Mouse (Mus musculus) splenic B cell, adult 2 months (primary cell): Measurements from ENCODE around the gene Dok5.

ENCODE experiments used
- DNase-seq: peaks from one replicate; pipeline ENCODE4 v3.0.0-alpha.2; 2011; ENCODE audit warnings: low read depth, low spot score
- H3K27me3 ChIP-seq: 2 replicates; pipeline ENCODE4 v1.6.1; 2012; ENCODE audit warnings: mild to moderate bottlenecking, low read length, moderate library complexity, mixed read lengths; ENCODE audit not compliant: control insufficient read depth, poor library complexity, insufficient read depth, severe bottlenecking
- H3K36me3 ChIP-seq: 2 replicates; pipeline ENCODE4 v1.6.1; 2012; ENCODE audit warnings: mild to moderate bottlenecking, low read length, moderate library complexity, mixed read lengths; ENCODE audit not compliant: control insufficient read depth, poor library complexity, insufficient read depth, severe bottlenecking

Dok5 gene

DNA sequence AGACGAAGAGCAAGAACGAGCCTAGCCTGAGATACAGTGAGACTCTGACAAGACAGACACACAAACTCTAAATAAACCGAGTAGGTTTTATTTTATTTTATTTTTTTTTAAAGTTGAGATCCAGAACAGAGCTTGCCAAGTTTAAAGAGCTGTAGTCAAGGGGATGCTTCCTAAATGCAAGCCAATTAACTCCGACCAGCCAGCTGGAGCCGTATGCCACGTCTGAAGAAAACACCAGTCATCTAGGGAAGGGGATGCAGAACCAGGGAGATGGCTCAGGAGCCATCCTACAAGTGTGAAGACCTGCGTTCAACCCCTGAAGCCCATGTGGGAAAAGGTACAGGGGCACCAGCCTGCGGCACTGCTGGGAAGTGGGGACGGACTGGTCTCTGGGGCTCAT, 2.7 kb upstream of the Dok5 start:
- Histone ChIP-seq H3K36me3 (no peaks in the 10 kb centered on the region), H3K27me3 (no peaks in the 10 kb centered on the region)
- DNase-seq = no peak

GRCm38 (mm10) chr2:170729661-170730060, 1.9 kb upstream of the Dok5 start:
- no peaks in the 10 kb centered on the region for H3K36me3 ChIP-seq
- no peaks in the 10 kb centered on the region for H3K27me3 ChIP-seq
- DNase-seq = no peak

DNA sequence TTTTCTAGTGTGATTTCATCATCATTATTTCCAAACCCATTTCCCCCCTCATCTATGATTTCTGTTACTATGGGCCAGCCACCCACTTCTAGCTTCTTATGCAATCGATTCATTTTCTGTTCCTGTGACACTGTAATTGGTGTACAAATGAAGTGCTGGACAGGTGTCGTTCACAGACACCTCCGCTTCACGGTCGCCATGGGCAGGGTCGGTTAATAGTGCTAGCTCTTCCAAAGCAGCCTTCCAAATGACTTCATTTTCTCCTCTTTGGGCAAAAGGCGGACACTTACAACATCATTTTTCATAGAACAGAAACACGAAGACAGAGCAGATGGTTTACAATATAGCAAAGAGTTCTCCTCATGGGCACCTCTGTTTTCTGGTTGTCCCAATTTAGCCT, 1.5 kb upstream of the Dok5 start:
- DNase-seq = no peak
- Histone ChIP-seq H3K27me3 (no peaks in the 10 kb centered on the region), H3K36me3 (no peaks in the 10 kb centered on the region)

DNA sequence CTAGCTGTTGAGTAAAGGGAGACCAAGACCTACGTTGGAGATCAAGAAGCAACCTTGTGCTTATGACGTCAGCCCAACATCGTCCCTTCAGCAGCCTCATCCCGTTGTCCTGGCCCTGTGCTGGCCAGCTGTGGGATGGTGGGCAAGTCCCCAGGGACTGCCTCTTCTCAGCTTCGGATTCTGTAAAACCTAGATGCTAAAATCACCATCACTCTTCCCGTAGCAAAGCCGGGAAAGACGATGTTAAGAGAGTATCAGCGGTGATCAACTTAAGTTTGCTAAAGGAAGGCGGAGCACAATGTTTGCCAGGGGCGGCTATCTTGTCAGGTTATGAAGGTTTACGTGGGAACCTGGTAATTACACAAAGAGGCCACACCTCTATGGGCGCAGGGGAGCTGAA, 826 bp upstream of the Dok5 start:
- Histone ChIP-seq H3K36me3 (no peaks in the 10 kb centered on the region), H3K27me3 (no peaks in the 10 kb centered on the region)
- DNase-seq = no peak

GRCm38 (mm10) chr2:170731205-170731604, 402 bp upstream of the Dok5 start:
- no peak for DNase-seq
- Histone ChIP-seq H3K27me3 (no peaks in the 10 kb centered on the region), H3K36me3 (no peaks in the 10 kb centered on the region)

DNA sequence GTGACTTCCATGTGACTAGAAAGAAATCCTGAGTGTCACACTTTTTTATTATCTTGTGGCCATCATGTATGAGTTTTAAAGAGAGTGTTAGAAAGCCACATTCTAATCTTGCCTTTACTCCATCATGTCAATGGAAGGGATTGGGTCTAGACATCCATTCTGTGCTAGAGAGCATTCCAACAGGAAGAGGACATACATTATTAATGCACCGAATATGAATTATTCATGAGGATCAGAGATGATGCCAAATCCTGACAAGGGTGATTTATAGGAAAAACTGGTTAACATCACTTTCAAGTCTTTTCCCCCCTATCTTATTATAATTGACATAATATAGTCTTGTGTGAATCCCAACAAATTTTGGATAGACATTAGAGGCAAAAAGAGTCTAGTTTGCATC, 2.1 kb downstream of the Dok5 start:
- H3K27me3 ChIP-seq = no peaks in the 10 kb centered on the region
- no peak for DNase-seq
- no peaks in the 10 kb centered on the region for H3K36me3 ChIP-seq

DNA sequence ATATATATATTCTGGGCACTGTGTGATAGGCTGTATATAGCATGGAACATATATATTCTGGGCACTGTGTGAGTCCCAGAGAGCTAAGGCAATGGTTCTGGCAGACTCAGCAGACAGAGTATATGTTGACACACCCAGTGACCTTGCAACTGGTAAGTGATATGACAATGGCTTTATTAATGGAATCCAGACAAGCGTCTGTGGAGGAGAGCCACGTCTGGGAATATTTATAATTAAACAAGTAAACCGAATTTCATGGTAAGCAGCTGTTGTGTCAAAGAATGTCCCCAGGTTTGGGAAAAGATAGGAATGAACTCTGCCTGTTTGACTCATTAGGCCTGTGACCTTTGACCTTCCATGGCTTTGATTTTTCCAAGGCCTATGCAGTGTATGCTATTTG, 2.8 kb downstream of the Dok5 start:
- no peaks in the 10 kb centered on the region for H3K27me3 ChIP-seq
- DNase-seq = no peak

DNA sequence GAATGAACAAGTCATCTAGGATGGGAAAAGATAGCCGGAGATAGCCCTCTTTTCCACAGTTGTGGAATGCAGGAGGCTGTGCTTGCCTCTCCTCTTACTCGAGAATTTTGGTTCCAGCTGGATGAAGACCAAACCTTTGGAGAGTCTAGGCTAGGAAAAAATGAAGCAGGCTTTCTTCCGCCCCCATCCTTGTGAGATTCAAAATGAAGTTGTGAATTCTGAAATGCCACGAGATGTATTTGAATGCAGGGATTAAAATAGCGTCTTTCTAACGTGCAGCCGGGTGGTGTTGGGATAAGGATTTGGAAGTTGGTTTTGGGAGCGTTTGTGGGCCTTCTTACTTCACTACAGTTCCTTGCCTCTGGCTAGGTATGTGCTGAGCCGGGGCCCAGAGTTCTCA, 6.8 kb downstream of the Dok5 start:
- H3K27me3 ChIP-seq = no peaks in the 10 kb centered on the region; the same call in 1 of the 2 replicates
- H3K36me3 ChIP-seq = no peaks in the 10 kb centered on the region
- no peak for DNase-seq

More for the DNA sequence above, 2.8 kb downstream of the Dok5 start:
- no peaks in the 10 kb centered on the region for H3K36me3 ChIP-seq

DNA sequence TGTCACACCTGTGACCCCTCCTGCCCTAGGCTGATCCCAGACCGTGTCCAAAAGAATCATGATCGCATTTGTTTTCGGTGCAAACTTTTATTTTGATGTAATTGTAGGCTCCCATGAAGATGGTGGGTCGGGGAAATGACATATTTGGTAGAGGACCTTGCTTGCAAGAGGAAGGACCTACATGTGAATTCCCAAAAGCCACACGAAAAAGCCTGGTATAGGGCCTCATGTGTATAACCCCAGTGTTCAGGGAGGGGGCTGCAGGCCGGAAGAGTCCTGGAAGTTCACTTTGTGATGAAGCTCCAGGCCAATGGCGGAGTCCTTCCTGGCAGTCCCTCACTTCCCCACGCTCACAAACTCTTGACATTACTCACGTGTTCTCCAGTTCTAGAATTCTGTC, 7.3 kb downstream of the Dok5 start:
- no peak for DNase-seq
- H3K36me3 ChIP-seq = no peaks in the 10 kb centered on the region

DNA sequence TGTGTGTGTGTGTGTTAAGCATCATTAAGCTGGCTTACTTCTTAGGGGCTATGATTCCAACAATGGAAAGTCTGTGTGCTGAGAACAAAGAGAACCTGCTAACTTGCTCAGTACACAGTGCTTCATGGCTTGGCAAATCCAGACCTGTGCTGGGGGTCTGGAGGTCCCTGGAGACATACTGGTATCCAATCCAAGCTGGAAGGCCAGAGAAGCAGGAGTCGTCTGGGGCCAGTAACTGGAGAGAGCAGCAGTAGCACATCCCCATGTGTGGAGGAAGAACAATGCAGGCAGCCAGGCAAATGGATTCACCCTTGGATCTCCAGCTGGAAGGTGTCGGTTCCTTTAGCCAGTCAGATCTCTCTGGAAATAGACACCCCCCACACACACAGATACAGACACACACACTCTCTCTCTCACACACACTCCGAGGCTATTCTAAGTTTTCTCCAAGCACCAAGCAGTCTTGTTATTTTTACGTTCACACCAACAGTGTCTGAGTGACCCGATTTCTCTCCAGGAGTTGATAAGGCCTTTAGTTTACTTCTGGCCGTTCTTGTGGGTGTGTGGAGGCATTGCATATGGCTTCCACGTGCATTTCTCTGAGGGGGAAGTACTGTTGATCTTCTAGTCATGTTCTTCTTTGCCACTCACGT, 8.2 kb downstream of the Dok5 start:
- DNase-seq = no peak
- H3K36me3 ChIP-seq = no peaks in the 10 kb centered on the region

More for the DNA sequence above, 7.3 kb downstream of the Dok5 start:
- no peaks in the 10 kb centered on the region; the same call in 1 of the 2 replicates for H3K27me3 ChIP-seq

DNA sequence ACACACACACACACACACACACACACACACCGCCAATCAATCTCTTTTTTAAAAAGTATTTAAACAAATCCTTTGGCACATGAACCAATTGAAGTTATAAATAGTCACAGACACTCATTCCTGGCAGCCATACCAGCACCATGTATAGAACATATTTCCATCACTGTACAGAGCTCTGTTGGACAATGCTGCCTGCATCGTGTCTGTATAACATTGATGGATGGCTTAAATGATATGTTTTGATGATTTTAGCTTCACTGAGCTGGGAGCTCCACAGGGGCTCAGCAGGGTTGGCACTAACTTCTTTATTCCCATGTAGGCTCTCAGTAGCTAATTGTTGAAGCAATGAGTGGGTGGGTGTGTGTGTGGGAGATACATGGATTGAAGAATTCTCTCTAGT, 11.9 kb downstream of the Dok5 start:
- Histone ChIP-seq H3K27me3 (no peaks in the 10 kb centered on the region; the same call in 1 of the 2 replicates), H3K36me3 (no peaks in the 10 kb centered on the region)
- DNase-seq = no peak

More for the DNA sequence above, 8.2 kb downstream of the Dok5 start:
- H3K27me3 ChIP-seq = no peaks in the 10 kb centered on the region; the same call in 1 of the 2 replicates

- Histone ChIP-seq H3K36me3 (no peaks in the 10 kb centered on the region), H3K27me3 (no peaks in the 10 kb centered on the region)
- no peak for DNase-seq
These were observed 17.3 kb downstream of the Dok5 start for GRCm38 (mm10) chr2:170748901-170749300.

GRCm38 (mm10) chr2:170752191-170752850, 20.7 kb downstream of the Dok5 start:
- DNase-seq = no peak
- Histone ChIP-seq H3K27me3 (no peaks in the 10 kb centered on the region), H3K36me3 (no peaks in the 10 kb centered on the region)

DNA sequence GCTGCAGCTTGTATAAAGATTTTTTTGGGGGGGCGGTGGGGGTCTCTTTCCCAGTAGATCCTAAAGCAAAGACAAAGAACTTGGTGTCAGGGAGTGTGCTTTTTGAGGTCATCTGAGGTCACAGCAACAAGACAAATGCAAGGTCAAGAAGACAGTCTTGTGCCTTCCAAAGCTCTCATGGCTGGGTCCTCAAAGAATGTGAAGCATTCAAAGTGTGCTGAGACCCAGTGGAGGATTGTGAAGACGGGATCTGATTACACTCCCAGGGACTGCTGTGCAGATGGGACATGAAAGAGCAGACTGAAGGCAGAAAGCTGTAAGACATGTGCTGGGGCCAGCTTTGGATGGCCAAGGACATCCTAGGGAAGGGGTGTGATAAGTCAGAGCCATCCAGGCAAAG, 24.2 kb downstream of the Dok5 start:
- Histone ChIP-seq H3K27me3 (no peaks in the 10 kb centered on the region), H3K36me3 (no peaks in the 10 kb centered on the region)
- no peak for DNase-seq

- no peak for DNase-seq
- Histone ChIP-seq H3K27me3 (no peaks in the 10 kb centered on the region), H3K36me3 (no peaks in the 10 kb centered on the region)
These were observed 25.1 kb downstream of the Dok5 start for GRCm38 (mm10) chr2:170756667-170757066.
